Mouse (Mus musculus): ENCODE measurements around the gene Hbq1a. TPM values are rescaled to one million over a fixed set of nuclear protein-coding genes. Genes with fewer than 3 reads are reported as not detected.

The Hbq1a gene
- total and polyA plus RNA-seq, 2 experiments from 2014 or later, result not detected

DNA sequence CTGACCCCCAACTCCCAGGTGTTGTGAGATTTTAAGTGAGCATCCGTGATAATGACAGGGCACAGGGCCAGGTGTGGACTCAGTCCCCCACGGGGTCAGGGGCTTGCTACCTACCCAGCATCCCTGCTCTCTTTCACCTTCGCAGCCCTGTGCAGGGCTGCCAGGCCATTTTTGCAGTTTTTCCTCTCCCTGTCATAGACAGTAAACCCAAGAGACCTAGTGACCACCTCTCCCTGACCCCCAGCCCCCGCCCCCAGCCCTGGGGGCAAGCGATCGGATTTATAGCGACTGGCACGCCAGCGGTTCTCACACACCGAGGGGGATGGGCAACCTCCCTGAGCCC, 47.4 kb downstream of the Hbq1a start:
- Histone ChIP-seq H3K27ac (ENCODE audit: low read depth) (peak overlapping the region; percentile 71), H3K4me2 (ENCODE audit: low read depth, low read length) (peak overlapping the region; percentile 76), H3K4me3 (ENCODE audit: low read depth, low read length) (peak overlapping the region; percentile 64), H3K9ac (replicated peaks; ENCODE audit: low read depth, low read length) (peak overlapping the region; percentile 71), H3K36me3 (replicated peaks; ENCODE audit: control insufficient read depth, insufficient read depth, low read length) (no peaks in the 10 kb centered on the region), H3K27me3 (ENCODE audit: control insufficient read depth, insufficient read depth, low read length) (0 out of 2 replicates have a peak, but pooled peaks cover 3% of the 10 kb centered on the region), H3K9me3 (replicated peaks; ENCODE audit: control insufficient read depth, low read length) (no peaks in the 10 kb centered on the region), H3K4me1 (ENCODE audit: control insufficient read depth, insufficient read depth) (peaks cover 6% of the 10 kb centered on the region; the same call in 1 of the 2 replicates)
- 4% methylated on average over 10 of the region's 10 CpGs for WGBS
- TF ChIP-seq EP300 (IDR thresholded peaks at IDR 0.05; ENCODE audit: low read depth), result no peak
- TF ChIP-seq CTCF (IDR thresholded peaks at IDR 0.05; ENCODE audit: low read depth), result no peak
- no peak for DNase-seq (ENCODE audit: low spot score)
- 0 out of 2 replicates have a peak, but pooled peaks have one; percentile 3 for ATAC-seq (ENCODE audit: insufficient read depth, low read depth)

DNA sequence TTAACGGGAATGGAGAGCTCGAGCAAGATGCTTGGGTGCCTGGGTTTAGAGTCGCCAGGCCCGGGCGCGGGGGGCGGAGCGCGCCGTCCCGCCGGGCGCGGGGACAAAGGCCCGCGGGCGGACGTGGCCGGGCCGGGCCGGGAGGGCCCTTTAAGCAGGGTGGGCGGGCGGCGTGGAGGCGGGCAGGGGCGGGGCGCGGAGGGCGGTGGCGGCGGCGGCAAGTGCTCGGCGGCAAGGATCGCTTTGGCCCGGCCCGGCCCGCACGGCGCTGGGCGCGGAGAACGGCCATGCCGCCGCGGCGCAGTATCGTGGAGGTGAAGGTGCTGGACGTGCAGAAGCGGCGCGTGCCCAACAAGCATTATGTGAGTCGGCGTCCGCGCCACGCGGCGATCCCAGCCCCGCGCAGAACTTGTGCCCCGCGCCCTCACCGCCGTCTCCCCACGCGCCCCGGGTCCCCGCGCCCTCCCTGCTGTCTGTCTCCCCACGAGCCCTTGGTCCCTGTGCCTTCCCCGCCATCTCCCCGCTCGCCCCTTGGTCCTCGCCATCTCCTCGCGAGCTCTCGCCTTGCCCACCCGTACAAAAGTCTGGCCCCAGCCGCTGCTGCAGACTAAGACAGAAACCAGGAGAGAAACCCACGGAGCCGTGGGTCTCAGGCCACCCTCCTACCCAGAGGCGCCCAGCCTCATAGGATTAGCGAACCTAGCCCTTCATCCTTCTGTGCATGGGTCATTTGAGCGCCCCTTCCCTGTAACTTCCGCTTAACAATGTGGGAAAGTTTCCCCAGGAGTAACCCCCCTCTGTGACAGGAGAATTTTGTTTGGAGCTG, 48.0 kb downstream of the Hbq1a start, which contains the start of gene Sh3pxd2b:
Sh3pxd2b (plus strand) TSS at position 214 of the 826 bp plus-strand sequence.
- Histone ChIP-seq H3K9ac (replicated peaks; ENCODE audit: low read depth, low read length) (peak within 1 kb of the TSS; percentile 71), H3K27me3 (ENCODE audit: control insufficient read depth, insufficient read depth, low read length) (0 out of 2 replicates have a peak, but pooled peaks cover 3% of the 10 kb centered on the region), H3K4me1 (ENCODE audit: control insufficient read depth, insufficient read depth) (peaks cover 6% of the 10 kb centered on the region; the same call in 1 of the 2 replicates), H3K9me3 (replicated peaks; ENCODE audit: control insufficient read depth, low read length) (no peaks in the 10 kb centered on the region), H3K36me3 (replicated peaks; ENCODE audit: control insufficient read depth, insufficient read depth, low read length) (no peaks in the 10 kb centered on the region), H3K4me3 (ENCODE audit: low read depth, low read length) (peak within 1 kb of the TSS; percentile 64), H3K4me2 (ENCODE audit: low read depth, low read length) (peak within 1 kb of the TSS; percentile 76), H3K27ac (ENCODE audit: low read depth) (peak within 1 kb of the TSS; percentile 71)
- no peak for TF ChIP-seq CTCF (IDR thresholded peaks at IDR 0.05; ENCODE audit: low read depth)
- TF ChIP-seq EP300 (IDR thresholded peaks at IDR 0.05; ENCODE audit: low read depth), result no peak
- no peak for DNase-seq (ENCODE audit: low spot score)
- 2% methylated on average over 59 of the region's 86 CpGs for WGBS
- peak; percentile 61 for ATAC-seq (ENCODE audit: insufficient read depth, low read depth)

DNA sequence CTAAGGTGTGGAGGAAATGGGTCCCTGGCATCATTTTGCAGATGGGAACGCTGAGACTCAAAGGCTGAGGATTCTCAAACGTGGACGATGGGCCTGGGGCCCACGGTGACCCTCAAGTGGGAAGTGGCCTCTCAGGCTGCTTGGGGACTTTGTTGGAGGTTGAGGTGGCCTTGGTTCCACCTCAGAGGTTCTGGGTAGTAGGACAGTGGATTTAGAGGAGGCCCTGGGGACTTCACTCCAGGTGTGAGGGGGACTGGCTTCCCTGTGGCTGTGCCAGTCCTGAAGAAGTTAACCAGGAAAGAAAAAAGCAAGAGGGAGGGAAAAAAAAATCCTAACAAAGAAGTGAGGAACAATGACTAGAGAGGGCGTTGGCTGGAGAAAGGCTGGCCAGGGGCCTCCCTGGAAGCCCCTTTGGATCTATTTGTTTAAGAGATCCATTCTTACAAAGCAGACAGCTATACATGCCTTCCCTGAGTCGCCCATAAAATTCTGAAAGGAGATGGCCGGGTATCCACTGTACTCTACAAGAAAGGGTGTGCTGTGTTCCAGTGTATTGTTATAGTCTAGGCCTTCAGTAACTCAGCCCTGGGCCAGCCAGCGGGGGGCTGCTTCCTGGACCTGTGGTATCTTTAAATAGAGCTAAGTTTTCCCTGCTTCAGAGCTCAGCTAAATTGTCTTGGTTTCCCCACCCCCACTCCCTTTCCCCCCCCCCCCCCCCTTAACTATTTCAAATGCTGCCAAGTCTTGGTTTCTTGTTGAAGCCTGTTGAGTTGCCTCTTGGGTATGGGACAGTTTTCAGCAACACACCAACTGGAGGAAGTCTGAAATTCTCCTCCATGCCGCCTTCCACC, 48.8 kb downstream of the Hbq1a start:
- Histone ChIP-seq H3K4me1 (ENCODE audit: control insufficient read depth, insufficient read depth) (peaks cover 6% of the 10 kb centered on the region; the same call in 1 of the 2 replicates), H3K9me3 (replicated peaks; ENCODE audit: control insufficient read depth, low read length) (no peaks in the 10 kb centered on the region), H3K27me3 (ENCODE audit: control insufficient read depth, insufficient read depth, low read length) (0 out of 2 replicates have a peak, but pooled peaks cover 3% of the 10 kb centered on the region), H3K27ac (ENCODE audit: low read depth) (peak overlapping the region; percentile 71), H3K9ac (replicated peaks; ENCODE audit: low read depth, low read length) (peak overlapping the region; percentile 71), H3K4me3 (ENCODE audit: low read depth, low read length) (peak overlapping the region; percentile 64), H3K36me3 (replicated peaks; ENCODE audit: control insufficient read depth, insufficient read depth, low read length) (no peaks in the 10 kb centered on the region), H3K4me2 (ENCODE audit: low read depth, low read length) (peak overlapping the region; percentile 76)
- 48% methylated on average over 9 of the region's 9 CpGs for WGBS
- ATAC-seq (ENCODE audit: insufficient read depth, low read depth) (no peak), DNase-seq (ENCODE audit: low spot score) (no peak)
- TF ChIP-seq CTCF (IDR thresholded peaks at IDR 0.05; ENCODE audit: low read depth), result no peak
- TF ChIP-seq EP300 (IDR thresholded peaks at IDR 0.05; ENCODE audit: low read depth), result no peak

GRCm38 (mm10) chr11:32349284-32349953, 49.5 kb downstream of the Hbq1a start:
- Histone ChIP-seq H3K27me3 (ENCODE audit: control insufficient read depth, insufficient read depth, low read length) (0 out of 2 replicates have a peak, but pooled peaks cover 3% of the 10 kb centered on the region), H3K4me3 (ENCODE audit: low read depth, low read length) (0 out of 2 replicates have a peak overlapping the region, but pooled peaks have one; percentile 7), H3K4me1 (ENCODE audit: control insufficient read depth, insufficient read depth) (peaks cover 6% of the 10 kb centered on the region; the same call in 1 of the 2 replicates), H3K9ac (replicated peaks; ENCODE audit: low read depth, low read length) (no peak overlapping the region), H3K27ac (ENCODE audit: low read depth) (no peak overlapping the region; the same call in 1 of the 2 replicates), H3K9me3 (replicated peaks; ENCODE audit: control insufficient read depth, low read length) (no peaks in the 10 kb centered on the region), H3K36me3 (replicated peaks; ENCODE audit: control insufficient read depth, insufficient read depth, low read length) (no peaks in the 10 kb centered on the region; the same call in 1 of the 2 replicates), H3K4me2 (ENCODE audit: low read depth, low read length) (peak overlapping the region; percentile 76)
- DNase-seq (ENCODE audit: low spot score) (no peak), ATAC-seq (ENCODE audit: insufficient read depth, low read depth) (no peak)
- whole genome bisulfite sequencing, result 67% methylated on average over 13 of the region's 13 CpGs
- no peak for TF ChIP-seq EP300 (IDR thresholded peaks at IDR 0.05; ENCODE audit: low read depth)
- TF ChIP-seq CTCF (IDR thresholded peaks at IDR 0.05; ENCODE audit: low read depth), result no peak

Other genes with a start within 250 kb of the Hbq1a start
- not detected in 2 replicates for gene Il9r, start 99.8 kb upstream of the Hbq1a start, total RNA-seq (2014; rRNA removed; ENCODE audit: low replicate concordance)
- 0.03 and 0.14 TPM in 2 replicates for gene Il9r, start 99.8 kb upstream of the Hbq1a start, polyA plus RNA-seq (2015; fragmentation: Nextera tagmentation; extraction: Ambion mirVana)
- gene Snrnp25, start 94.7 kb upstream of the Hbq1a start, total RNA-seq (2014; rRNA removed; ENCODE audit: low replicate concordance), result 12.9 and 16.1 TPM in 2 replicates
- gene Snrnp25, start 94.7 kb upstream of the Hbq1a start, polyA plus RNA-seq (2015; fragmentation: Nextera tagmentation; extraction: Ambion mirVana), result 27.1 and 28.0 TPM in 2 replicates
- gene Rhbdf1, start 77.8 kb upstream of the Hbq1a start, total RNA-seq (2014; rRNA removed; ENCODE audit: low replicate concordance), result 68.9 and 69.2 TPM in 2 replicates
- gene Rhbdf1, start 77.8 kb upstream of the Hbq1a start, polyA plus RNA-seq (2015; fragmentation: Nextera tagmentation; extraction: Ambion mirVana), result 21.9 and 25.2 TPM in 2 replicates
- 11.9 and 22.8 TPM in 2 replicates for gene Mpg, start 73.6 kb upstream of the Hbq1a start, total RNA-seq (2014; rRNA removed; ENCODE audit: low replicate concordance)
- 13.9 and 15.0 TPM in 2 replicates for gene Mpg, start 73.6 kb upstream of the Hbq1a start, polyA plus RNA-seq (2015; fragmentation: Nextera tagmentation; extraction: Ambion mirVana)
- gene Nprl3, start 32.4 kb upstream of the Hbq1a start, total RNA-seq (2014; rRNA removed; ENCODE audit: low replicate concordance), result 26.4 and 64.1 TPM in 2 replicates
- gene Nprl3, start 32.4 kb upstream of the Hbq1a start, polyA plus RNA-seq (2015; fragmentation: Nextera tagmentation; extraction: Ambion mirVana), result 29.9 and 30.4 TPM in 2 replicates
- 1.2 TPM in 1 of 2 replicates, not detected in the other for gene Hba-x, start 23.7 kb upstream of the Hbq1a start, total RNA-seq (2014; rRNA removed; ENCODE audit: low replicate concordance)
- 0.40 and 0.68 TPM in 2 replicates for gene Hba-x, start 23.7 kb upstream of the Hbq1a start, polyA plus RNA-seq (2015; fragmentation: Nextera tagmentation; extraction: Ambion mirVana)
- 1,456 and 1,841 TPM in 2 replicates for gene Hba-a1, start 16.6 kb upstream of the Hbq1a start, total RNA-seq (2014; rRNA removed; ENCODE audit: low replicate concordance)
- 2,150 and 3,333 TPM in 2 replicates for gene Hba-a1, start 16.6 kb upstream of the Hbq1a start, polyA plus RNA-seq (2015; fragmentation: Nextera tagmentation; extraction: Ambion mirVana)
- gene Hbq1b, start 13.1 kb upstream of the Hbq1a start, total RNA-seq (2014; rRNA removed; ENCODE audit: low replicate concordance), result not detected in 2 replicates
- 0.38 and 0.90 TPM in 2 replicates for gene Hbq1b, start 13.1 kb upstream of the Hbq1a start, polyA plus RNA-seq (2015; fragmentation: Nextera tagmentation; extraction: Ambion mirVana)
- gene Hba-a2, start 3.6 kb upstream of the Hbq1a start, total RNA-seq (2014; rRNA removed; ENCODE audit: low replicate concordance), result 5,955 and 6,390 TPM in 2 replicates
- 5,218 and 8,165 TPM in 2 replicates for gene Hba-a2, start 3.6 kb upstream of the Hbq1a start, polyA plus RNA-seq (2015; fragmentation: Nextera tagmentation; extraction: Ambion mirVana)
- 12.4 and 19.0 TPM in 2 replicates for gene Sh3pxd2b, start 47.8 kb downstream of the Hbq1a start, total RNA-seq (2014; rRNA removed; ENCODE audit: low replicate concordance)
- 3.3 and 3.8 TPM in 2 replicates for gene Sh3pxd2b, start 47.8 kb downstream of the Hbq1a start, polyA plus RNA-seq (2015; fragmentation: Nextera tagmentation; extraction: Ambion mirVana)
- 22.1 and 25.0 TPM in 2 replicates for gene Ubtd2, start 155.3 kb downstream of the Hbq1a start, total RNA-seq (2014; rRNA removed; ENCODE audit: low replicate concordance)
- 11.5 and 11.6 TPM in 2 replicates for gene Ubtd2, start 155.3 kb downstream of the Hbq1a start, polyA plus RNA-seq (2015; fragmentation: Nextera tagmentation; extraction: Ambion mirVana)
- gene Efcab9, start 232.0 kb downstream of the Hbq1a start, total RNA-seq (2014; rRNA removed; ENCODE audit: low replicate concordance), result not detected in 2 replicates
- gene Efcab9, start 232.0 kb downstream of the Hbq1a start, polyA plus RNA-seq (2015; fragmentation: Nextera tagmentation; extraction: Ambion mirVana), result 0.18 and 0.26 TPM in 2 replicates
- 4.3 and 6.2 TPM in 2 replicates for gene Stk10, start 233.2 kb downstream of the Hbq1a start, total RNA-seq (2014; rRNA removed; ENCODE audit: low replicate concordance)
- gene Stk10, start 233.2 kb downstream of the Hbq1a start, polyA plus RNA-seq (2015; fragmentation: Nextera tagmentation; extraction: Ambion mirVana), result 1.4 and 1.6 TPM in 2 replicates

All from heart, postnatal 0 days (tissue).